Mouse (Mus musculus): ENCODE data around the gene B230219D22Rik.
"Not testable (repeated sequence)": the region's sequence is repeated elsewhere in the genome, so short reads cannot be mapped to it uniquely, and the experiment has no call there.

The B230219D22Rik gene

GRCm38 (mm10) chr13:55692535-55693242 lies at the start of gene B230219D22Rik:
B230219D22Rik (plus strand) TSS chr13:55693124.
- DNase-seq, result peak; percentile 85 to 94

GRCm38 (mm10) chr13:55644525-55644924 lies 48.4 kb upstream of the B230219D22Rik start:
- DNase-seq, result no peak

- no peak for DNase-seq
Measured at GRCm38 (mm10) chr13:55650098-55650497, 42.8 kb upstream of the B230219D22Rik start.

- no peak for DNase-seq
Measured at GRCm38 (mm10) chr13:55650980-55651379, 41.9 kb upstream of the B230219D22Rik start.

- DNase-seq, result peak; percentile 12 to 18
Measured at GRCm38 (mm10) chr13:55668550-55668949, 24.4 kb upstream of the B230219D22Rik start.

- no peak for DNase-seq
Measured at GRCm38 (mm10) chr13:55672711-55673110, 20.2 kb upstream of the B230219D22Rik start.

- DNase-seq, result no peak
Measured at GRCm38 (mm10) chr13:55677364-55677763, 15.6 kb upstream of the B230219D22Rik start.

GRCm38 (mm10) chr13:55682201-55682600 lies 10.7 kb upstream of the B230219D22Rik start:
- no peak for DNase-seq

- no peak for DNase-seq
Measured at GRCm38 (mm10) chr13:55683581-55683980, 9.3 kb upstream of the B230219D22Rik start.

- no peak for DNase-seq
Measured at GRCm38 (mm10) chr13:55686107-55686633, 6.8 kb upstream of the B230219D22Rik start.

GRCm38 (mm10) chr13:55687927-55688602 lies 4.9 kb upstream of the B230219D22Rik start:
- DNase-seq, result no peak

GRCm38 (mm10) chr13:55693243-55693721 lies 358 bp downstream of the B230219D22Rik start:
- DNase-seq, result no peak

GRCm38 (mm10) chr13:55694110-55694509 lies 1.2 kb downstream of the B230219D22Rik start:
- no peak for DNase-seq

GRCm38 (mm10) chr13:55695989-55696388 lies 3.1 kb downstream of the B230219D22Rik start:
- DNase-seq, result not testable (repeated sequence)

GRCm38 (mm10) chr13:55704301-55704700 lies 11.4 kb downstream of the B230219D22Rik start:
- no peak for DNase-seq

GRCm38 (mm10) chr13:55712846-55713245 lies 19.9 kb downstream of the B230219D22Rik start:
- DNase-seq, result no peak

- DNase-seq, result peak; percentile 85 to 95
Measured at GRCm38 (mm10) chr13:55714501-55715166, 21.7 kb downstream of the B230219D22Rik start, which contains the start of gene Txndc15. Txndc15 (plus strand) TSS chr13:55714650.

- no peak for DNase-seq
Measured at GRCm38 (mm10) chr13:55715167-55715512, 22.2 kb downstream of the B230219D22Rik start.

- no peak for DNase-seq
Measured at GRCm38 (mm10) chr13:55715908-55716510, 23.1 kb downstream of the B230219D22Rik start.

GRCm38 (mm10) chr13:55721516-55721915 lies 28.6 kb downstream of the B230219D22Rik start:
- DNase-seq, result peak; percentile 59 to 65

GRCm38 (mm10) chr13:55721995-55722394 lies 29.1 kb downstream of the B230219D22Rik start:
- no peak for DNase-seq

- peak; percentile 32 to 34 for DNase-seq
Measured at GRCm38 (mm10) chr13:55726598-55727119, 33.7 kb downstream of the B230219D22Rik start.
